Mouse (Mus musculus) MEL (cell line): ENCODE measurements at regions not wholly inside any gene's neighbourhood (a gene's known extent, or its start where the extent isn't known, plus 50 kb on each side); places are given as distances from the start of the nearest gene placed in this dataset.

ENCODE experiments used
- DNase-seq: peaks from one replicate; pipeline ENCODE4 v3.0.0; 2011; ENCODE audit warnings: low read depth, low spot score
- H3K27ac ChIP-seq: 2 replicates; pipeline ENCODE4 v1.5.1; 2012; ENCODE audit warnings: low read depth, mild to moderate bottlenecking, control low read depth, low read length, moderate library complexity; ENCODE audit not compliant: control insufficient read depth
- H3K27me3 ChIP-seq, 2 experiments: fragments of 150-350 bp in 1 of 2; sonication (generic) in 1 of 2; 2 replicates each; pipeline ENCODE4 v1.6.1; 2012; ENCODE audit warnings: low read length in 2 of 2, mild to moderate bottlenecking in 2 of 2, improper control_type of control experiment in 1 of 2, moderate library complexity in 1 of 2; ENCODE audit not compliant: insufficient read depth in 2 of 2, control insufficient read depth in 1 of 2
- H3K36me3 ChIP-seq, 2 experiments: 2 replicates each; pipeline ENCODE4 v1.6.1; 2012 to 2014; ENCODE audit warnings: low read length in 2 of 2, improper control_type of control experiment in 1 of 2, inconsistent platforms in 1 of 2, mild to moderate bottlenecking in 1 of 2; ENCODE audit not compliant: insufficient read depth in 2 of 2, control insufficient read depth in 1 of 2
- H3K4me1 ChIP-seq, 2 experiments: fragments of 150-350 bp in 1 of 2; sonication (generic) in 1 of 2; 2 replicates each; pipeline ENCODE4 v1.6.1; 2012; ENCODE audit warnings: low read length in 2 of 2, improper control_type of control experiment in 1 of 2, mild to moderate bottlenecking in 1 of 2; ENCODE audit not compliant: insufficient read depth in 2 of 2, control insufficient read depth in 1 of 2
- H3K4me3 ChIP-seq, 2 experiments: fragments of 150-350 bp in 1 of 2; sonication (generic) in 1 of 2; 2 replicates each; pipeline ENCODE4 v1.5.1; 2012; ENCODE audit warnings: low read depth in 2 of 2, low read length in 2 of 2, mild to moderate bottlenecking in 2 of 2, moderate library complexity in 2 of 2, control low read depth in 1 of 2, improper control_type of control experiment in 1 of 2; ENCODE audit not compliant: control insufficient read depth in 1 of 2, insufficient read depth in 1 of 2
- H3K79me2 ChIP-seq: 2 replicates; pipeline ENCODE4 v1.6.1; 2012; ENCODE audit warnings: mild to moderate bottlenecking, low read length, moderate library complexity; ENCODE audit not compliant: control insufficient read depth, poor library complexity, insufficient read depth
- H3K9ac ChIP-seq: 2 replicates; pipeline ENCODE4 v1.6.1; 2012; ENCODE audit warnings: low read depth, mild to moderate bottlenecking, control low read depth, low read length, moderate library complexity; ENCODE audit not compliant: control insufficient read depth, poor library complexity, severe bottlenecking
- H3K9me3 ChIP-seq: fragments of 150-350 bp; sonication (generic); replicated peaks from 2 replicates; pipeline ENCODE4 v1.6.1; 2012; ENCODE audit warnings: mild to moderate bottlenecking, low read length, improper control_type of control experiment, moderate library complexity; ENCODE audit not compliant: insufficient read depth
- CHD2 ChIP-seq: IDR thresholded peaks from 2 replicates; pipeline ENCODE4 v1.6.1; 2011; ENCODE audit warnings: low read length, improper control_type of control experiment
- ELF1 ChIP-seq: IDR thresholded peaks from 2 replicates; pipeline ENCODE4 v1.6.1; 2014; ENCODE audit warnings: low read depth, mild to moderate bottlenecking, inconsistent platforms, low read length, improper control_type of control experiment, moderate library complexity
- GABPA ChIP-seq: IDR thresholded peaks from 2 replicates; pipeline ENCODE4 v1.6.1; 2012; ENCODE audit warnings: low read depth, mild to moderate bottlenecking, inconsistent platforms, low read length, improper control_type of control experiment, moderate library complexity
- MAFK ChIP-seq: IDR thresholded peaks from 2 replicates; pipeline ENCODE4 v1.6.1; 2011; ENCODE audit warnings: low read depth, mild to moderate bottlenecking, low read length, improper control_type of control experiment, borderline replicate concordance
- MAZ ChIP-seq: IDR thresholded peaks from 2 replicates; pipeline ENCODE4 v1.6.1; 2012; ENCODE audit warnings: low read depth, mild to moderate bottlenecking, inconsistent platforms, low read length, improper control_type of control experiment
- MEF2A ChIP-seq: IDR thresholded peaks from 2 replicates; pipeline ENCODE4 v1.6.1; 2014; ENCODE audit warnings: low read depth, mild to moderate bottlenecking, inconsistent platforms, low read length, improper control_type of control experiment; ENCODE audit not compliant: poor library complexity, insufficient replicate concordance, severe bottlenecking; ENCODE audit errors: extremely low read depth
- MYB ChIP-seq: IDR thresholded peaks from 2 replicates; pipeline ENCODE4 v1.6.1; 2011; ENCODE audit warnings: mild to moderate bottlenecking, low read depth, low read length, improper control_type of control experiment
- NELFE ChIP-seq: IDR thresholded peaks from 2 replicates; pipeline ENCODE4 v1.6.1; 2011; ENCODE audit warnings: low read depth, low read length, improper control_type of control experiment
- NRF1 ChIP-seq: IDR thresholded peaks from 2 replicates; pipeline ENCODE4 v1.6.1; 2014; ENCODE audit warnings: low read depth, mild to moderate bottlenecking, inconsistent platforms, low read length, improper control_type of control experiment, moderate library complexity; ENCODE audit not compliant: poor library complexity, insufficient read depth, severe bottlenecking
- POLR2AphosphoS2 ChIP-seq: IDR thresholded peaks from 2 replicates; pipeline ENCODE4 v1.6.1; 2011; ENCODE audit warnings: low read length, improper control_type of control experiment
- POLR2AphosphoS5 ChIP-seq: IDR thresholded peaks from 2 replicates; pipeline ENCODE4 v1.6.1; 2012; ENCODE audit warnings: low read depth, borderline replicate concordance, mild to moderate bottlenecking, inconsistent platforms, low read length, moderate library complexity, mixed read lengths
- RAD21 ChIP-seq: IDR thresholded peaks from 2 replicates; pipeline ENCODE4 v1.6.1; 2011; ENCODE audit warnings: mild to moderate bottlenecking, low read depth, low read length, improper control_type of control experiment
- SMC3 ChIP-seq: IDR thresholded peaks from 2 replicates; pipeline ENCODE4 v1.6.1; 2011; ENCODE audit warnings: low read depth, low read length, improper control_type of control experiment
- TAL1 ChIP-seq: IDR thresholded peaks from 2 replicates; pipeline ENCODE4 v1.6.1; 2012; ENCODE audit warnings: mild to moderate bottlenecking, inconsistent platforms, low read length, moderate library complexity, mixed read lengths
- UBTF ChIP-seq: IDR thresholded peaks from 2 replicates; pipeline ENCODE4 v1.6.1; 2012; ENCODE audit warnings: low read depth, mild to moderate bottlenecking, inconsistent platforms, low read length, improper control_type of control experiment, moderate library complexity, borderline replicate concordance; ENCODE audit not compliant: insufficient read depth
- USF2 ChIP-seq, 2 experiments: IDR thresholded peaks; 2 replicates each; pipeline ENCODE4 v1.6.1; 2011 to 2012; ENCODE audit warnings: improper control_type of control experiment in 2 of 2, low read length in 2 of 2, borderline replicate concordance in 1 of 2, inconsistent platforms in 1 of 2, low read depth in 1 of 2, mild to moderate bottlenecking in 1 of 2; ENCODE audit not compliant: insufficient read depth in 1 of 2
- ZMIZ1 ChIP-seq: IDR thresholded peaks from 2 replicates; pipeline ENCODE4 v1.6.1; 2012; ENCODE audit warnings: low read depth, mild to moderate bottlenecking, inconsistent platforms, low read length, improper control_type of control experiment, moderate library complexity

DNA sequence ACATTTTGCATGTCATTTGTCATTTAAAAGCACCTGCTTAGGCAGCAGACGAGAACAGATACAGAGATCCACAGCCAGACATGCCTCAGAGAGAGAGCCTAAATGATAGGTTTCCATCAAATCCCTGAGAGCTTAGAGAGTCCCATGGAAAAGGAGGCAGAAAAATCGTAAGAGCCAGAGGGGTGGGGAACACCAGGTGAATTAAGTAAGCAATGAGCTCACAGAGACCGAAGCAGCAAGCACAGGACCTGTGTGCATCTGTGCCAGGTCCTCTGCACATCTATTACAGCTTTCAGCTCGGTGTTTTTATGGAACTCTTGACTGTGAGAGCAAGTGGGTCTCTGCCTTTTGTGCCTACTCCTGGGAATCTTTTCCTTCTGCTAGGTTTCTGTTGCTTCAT, 1416.1 kb downstream of the Slc22a22 start:
- H3K4me3 ChIP-seq, result no peak overlapping the region
- no peaks in the 10 kb centered on the region for H3K36me3 ChIP-seq
- no peak overlapping the region for H3K27ac ChIP-seq
- H3K9ac ChIP-seq, result no peak overlapping the region
- TF ChIP-seq NRF1, result no peak
- TF ChIP-seq POLR2AphosphoS2, result no peak
- no peak for TF ChIP-seq USF2 (IDR thresholded peaks at IDR 0.05; ENCODE audit: borderline replicate concordance in 1 of 2, insufficient read depth in 1 of 2, low read depth in 1 of 2, low read length in 2 of 2)
- no peak for TF ChIP-seq CHD2
- no peak for TF ChIP-seq SMC3
- no peak for TF ChIP-seq NELFE
- TF ChIP-seq UBTF, result no peak
- TF ChIP-seq ELF1, result no peak
- TF ChIP-seq GABPA, result no peak
- no peak for TF ChIP-seq ZMIZ1
- no peaks in the 10 kb centered on the region for H3K9me3 ChIP-seq
- no peaks in the 10 kb centered on the region for H3K4me1 ChIP-seq
- no peaks in the 10 kb centered on the region for H3K27me3 ChIP-seq
- H3K79me2 ChIP-seq, result no peaks in the 10 kb centered on the region
- DNase-seq, result no peak

DNA sequence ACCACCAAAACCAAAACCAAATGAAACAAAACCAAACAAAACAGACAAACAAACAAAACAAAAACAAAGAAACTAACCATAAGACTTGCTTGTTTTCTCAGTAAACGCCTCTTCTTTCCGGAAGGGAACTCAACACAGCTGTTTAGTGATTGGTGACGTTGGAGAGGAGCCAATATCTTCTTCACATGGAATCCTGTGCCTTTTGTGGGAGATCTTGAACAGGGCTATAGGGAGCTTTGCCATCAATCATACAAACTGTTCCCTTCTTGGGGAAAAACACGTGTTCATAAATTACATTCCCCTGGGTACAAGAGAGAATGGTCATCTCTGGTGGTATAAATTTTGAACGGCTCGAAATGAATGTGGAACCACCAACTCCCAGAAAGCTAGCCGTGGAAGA, 1426.7 kb downstream of the Slc22a22 start:
- Histone ChIP-seq H3K9me3 (no peaks in the 10 kb centered on the region; the same call in 1 of the 2 replicates), H3K79me2 (no peaks in the 10 kb centered on the region), H3K4me3 (no peak overlapping the region), H3K36me3 (no peaks in the 10 kb centered on the region), H3K4me1 (no peaks in the 10 kb centered on the region), H3K27me3 (no peaks in the 10 kb centered on the region), H3K27ac (no peak overlapping the region), H3K9ac (no peak overlapping the region)
- DNase-seq, result no peak
- no peak for TF ChIP-seq TAL1
- no peak for TF ChIP-seq MEF2A
- no peak for TF ChIP-seq POLR2AphosphoS5
- no peak for TF ChIP-seq MYB
- TF ChIP-seq MAZ, result no peak

GRCm38 (mm10) chr15:56047832-56048231, 1429.6 kb downstream of the Slc22a22 start:
- TF ChIP-seq MAFK (peak; percentile 40; the same call in 1 of the 2 replicates), RAD21 (no peak)
- TF ChIP-seq, all 39 proteins: peak for 1
- Histone ChIP-seq H3K4me1 (no peaks in the 10 kb centered on the region), H3K9me3 (no peaks in the 10 kb centered on the region; the same call in 1 of the 2 replicates), H3K4me3 (no peak overlapping the region), H3K9ac (no peak overlapping the region), H3K27me3 (no peaks in the 10 kb centered on the region), H3K79me2 (no peaks in the 10 kb centered on the region), H3K27ac (no peak overlapping the region), H3K36me3 (no peaks in the 10 kb centered on the region)
- DNase-seq, result no peak
